Mouse (Mus musculus): ENCODE data around the gene Cep83. TPM values are rescaled to one million over a fixed set of nuclear protein-coding genes. Genes with fewer than 3 reads are reported as not detected.

Gene Cep83
- polyA plus RNA-seq, 1 experiment: 31.2 TPM

DNA sequence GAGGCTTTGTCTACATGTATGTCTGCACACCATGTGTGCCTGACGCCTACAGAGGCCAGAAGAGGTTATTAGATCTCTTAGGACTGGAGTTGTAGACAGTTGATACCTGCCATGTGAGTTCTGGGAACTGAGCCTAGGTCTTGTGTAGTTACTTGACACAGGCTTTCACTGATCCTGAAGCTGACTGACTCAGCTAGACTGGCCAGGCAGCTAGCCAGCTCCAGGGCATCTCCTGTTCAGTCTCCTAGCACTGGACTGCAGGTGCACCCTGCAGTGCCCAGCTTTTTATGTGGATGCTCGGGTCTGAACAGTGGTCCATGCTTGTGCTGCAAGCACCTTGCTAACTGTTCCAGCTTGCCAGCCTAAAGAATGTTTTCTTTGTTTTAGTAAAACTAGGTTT lies 58.6 kb downstream of the Cep83 start:
- no peak for TF ChIP-seq CTCF (IDR thresholded peaks at IDR 0.05; ENCODE audit: borderline replicate concordance, insufficient read depth, low read length)
- TF ChIP-seq POLR2A (IDR thresholded peaks at IDR 0.05; ENCODE audit: low read depth, low read length): no peak
- H3K4me3 ChIP-seq (ENCODE audit: insufficient read depth, low read length): no peak overlapping the region
- no peaks in the 10 kb centered on the region for H3K4me1 ChIP-seq (ENCODE audit: control insufficient read depth, insufficient read depth, low read length)
- H3K27ac ChIP-seq (ENCODE audit: insufficient read depth, low read length): no peak overlapping the region

GRCm38 (mm10) chr10:94771496-94771895 lies 83.0 kb downstream of the Cep83 start:
- peaks cover 3% of the 10 kb centered on the region; the same call in 1 of the 2 replicates for H3K4me1 ChIP-seq (ENCODE audit: control insufficient read depth, insufficient read depth, low read length)
- TF ChIP-seq CTCF (IDR thresholded peaks at IDR 0.05; ENCODE audit: borderline replicate concordance, insufficient read depth, low read length): no peak
- no peak for TF ChIP-seq POLR2A (IDR thresholded peaks at IDR 0.05; ENCODE audit: low read depth, low read length)
- no peak overlapping the region for H3K4me3 ChIP-seq (ENCODE audit: insufficient read depth, low read length)
- H3K27ac ChIP-seq (ENCODE audit: insufficient read depth, low read length): no peak overlapping the region

GRCm38 (mm10) chr10:94777576-94777975 lies 89.1 kb downstream of the Cep83 start:
- no peak overlapping the region for H3K4me3 ChIP-seq (ENCODE audit: insufficient read depth, low read length)
- H3K27ac ChIP-seq (ENCODE audit: insufficient read depth, low read length): no peak overlapping the region
- H3K4me1 ChIP-seq (ENCODE audit: control insufficient read depth, insufficient read depth, low read length): no peaks in the 10 kb centered on the region
- TF ChIP-seq POLR2A (IDR thresholded peaks at IDR 0.05; ENCODE audit: low read depth, low read length) (no peak), CTCF (IDR thresholded peaks at IDR 0.05; ENCODE audit: borderline replicate concordance, insufficient read depth, low read length) (no peak)

DNA sequence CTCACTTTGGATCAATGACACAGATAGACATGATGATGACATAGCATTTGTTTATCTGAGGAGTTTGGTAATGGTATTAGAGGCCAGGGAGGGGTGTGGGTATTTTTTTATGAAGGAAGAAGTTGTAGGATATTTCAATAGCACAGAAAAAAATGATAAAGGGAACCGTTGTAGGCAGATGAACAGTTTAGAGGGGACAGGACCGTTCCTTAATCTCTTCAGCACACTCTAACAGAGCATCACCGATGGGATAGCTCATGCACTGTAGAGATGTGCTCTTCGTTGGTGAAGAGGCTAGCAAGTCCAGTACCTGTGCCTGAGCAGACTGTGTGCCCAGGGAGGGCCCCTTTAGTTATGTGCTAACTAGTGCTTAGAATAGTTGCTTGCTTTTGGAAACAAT lies 90.9 kb downstream of the Cep83 start:
- no peak overlapping the region for H3K4me3 ChIP-seq (ENCODE audit: insufficient read depth, low read length)
- TF ChIP-seq CTCF (IDR thresholded peaks at IDR 0.05; ENCODE audit: borderline replicate concordance, insufficient read depth, low read length) (no peak), POLR2A (IDR thresholded peaks at IDR 0.05; ENCODE audit: low read depth, low read length) (no peak)
- H3K4me1 ChIP-seq (ENCODE audit: control insufficient read depth, insufficient read depth, low read length): no peaks in the 10 kb centered on the region
- H3K27ac ChIP-seq (ENCODE audit: insufficient read depth, low read length): no peak overlapping the region

DNA sequence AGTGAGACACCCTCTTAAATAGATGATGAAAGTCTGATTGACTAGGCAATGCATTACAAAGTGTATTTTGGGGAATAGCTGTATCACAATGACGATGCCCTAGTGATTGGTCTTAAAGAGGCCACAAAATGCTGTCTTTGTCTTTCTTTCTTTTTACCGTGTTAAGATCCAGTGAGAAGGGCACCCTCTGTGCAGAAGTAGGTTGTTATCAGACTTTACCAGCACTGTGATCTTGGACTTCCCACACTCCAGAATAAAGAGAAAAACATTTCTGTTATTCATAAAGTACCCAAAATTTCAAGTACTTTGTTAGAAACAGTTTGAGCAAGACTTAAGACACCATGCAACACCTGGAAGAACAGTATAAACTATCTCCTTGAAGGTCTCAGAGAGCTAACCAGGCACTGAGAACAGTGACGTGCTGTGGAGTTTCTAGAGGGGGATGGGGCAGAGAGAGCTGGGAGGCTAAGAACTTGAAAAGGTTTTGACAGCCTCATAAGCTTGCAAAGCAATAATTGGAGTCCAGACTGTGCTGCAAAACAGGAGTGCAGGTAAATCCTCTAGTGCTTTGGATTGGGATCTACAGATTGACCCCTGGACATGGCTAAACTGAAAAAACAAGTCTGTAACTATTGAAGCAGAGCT lies 92.3 kb downstream of the Cep83 start:
- no peak for TF ChIP-seq CTCF (IDR thresholded peaks at IDR 0.05; ENCODE audit: borderline replicate concordance, insufficient read depth, low read length)
- TF ChIP-seq POLR2A (IDR thresholded peaks at IDR 0.05; ENCODE audit: low read depth, low read length): no peak
- no peak overlapping the region for H3K27ac ChIP-seq (ENCODE audit: insufficient read depth, low read length)
- H3K4me1 ChIP-seq (ENCODE audit: control insufficient read depth, insufficient read depth, low read length): no peaks in the 10 kb centered on the region
- no peak overlapping the region for H3K4me3 ChIP-seq (ENCODE audit: insufficient read depth, low read length)

DNA sequence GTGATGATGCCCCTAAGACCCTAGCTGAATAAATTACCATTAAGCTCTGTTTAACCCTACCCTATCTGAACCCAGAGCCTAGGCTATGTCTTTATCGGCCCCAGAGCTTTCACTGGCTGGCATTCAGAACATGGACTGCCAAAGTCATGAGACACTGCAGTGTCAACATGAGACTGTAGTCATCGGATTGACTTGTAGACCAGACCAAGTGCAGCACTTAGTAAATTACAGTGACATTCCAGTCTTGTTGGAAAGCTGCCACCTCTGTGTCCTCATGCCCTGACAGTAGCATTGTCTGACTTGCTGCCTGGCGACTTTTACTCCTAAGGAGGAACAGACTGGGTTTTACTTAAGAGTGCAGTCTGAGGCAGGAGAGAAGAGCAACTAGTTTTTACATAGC lies 100.8 kb downstream of the Cep83 start:
- no peak for TF ChIP-seq CTCF (IDR thresholded peaks at IDR 0.05; ENCODE audit: borderline replicate concordance, insufficient read depth, low read length)
- TF ChIP-seq POLR2A (IDR thresholded peaks at IDR 0.05; ENCODE audit: low read depth, low read length): no peak
- H3K4me1 ChIP-seq (ENCODE audit: control insufficient read depth, insufficient read depth, low read length): 0 out of 2 replicates have a peak, but pooled peaks cover 3% of the 10 kb centered on the region
- H3K4me3 ChIP-seq (ENCODE audit: insufficient read depth, low read length): no peak overlapping the region
- H3K27ac ChIP-seq (ENCODE audit: insufficient read depth, low read length): no peak overlapping the region

GRCm38 (mm10) chr10:94793914-94794313 lies 105.5 kb downstream of the Cep83 start:
- no peak overlapping the region for H3K4me3 ChIP-seq (ENCODE audit: insufficient read depth, low read length)
- H3K27ac ChIP-seq (ENCODE audit: insufficient read depth, low read length): no peak overlapping the region
- no peak for TF ChIP-seq CTCF (IDR thresholded peaks at IDR 0.05; ENCODE audit: borderline replicate concordance, insufficient read depth, low read length)
- no peak for TF ChIP-seq POLR2A (IDR thresholded peaks at IDR 0.05; ENCODE audit: low read depth, low read length)
- 0 out of 2 replicates have a peak, but pooled peaks cover 3% of the 10 kb centered on the region for H3K4me1 ChIP-seq (ENCODE audit: control insufficient read depth, insufficient read depth, low read length)

DNA sequence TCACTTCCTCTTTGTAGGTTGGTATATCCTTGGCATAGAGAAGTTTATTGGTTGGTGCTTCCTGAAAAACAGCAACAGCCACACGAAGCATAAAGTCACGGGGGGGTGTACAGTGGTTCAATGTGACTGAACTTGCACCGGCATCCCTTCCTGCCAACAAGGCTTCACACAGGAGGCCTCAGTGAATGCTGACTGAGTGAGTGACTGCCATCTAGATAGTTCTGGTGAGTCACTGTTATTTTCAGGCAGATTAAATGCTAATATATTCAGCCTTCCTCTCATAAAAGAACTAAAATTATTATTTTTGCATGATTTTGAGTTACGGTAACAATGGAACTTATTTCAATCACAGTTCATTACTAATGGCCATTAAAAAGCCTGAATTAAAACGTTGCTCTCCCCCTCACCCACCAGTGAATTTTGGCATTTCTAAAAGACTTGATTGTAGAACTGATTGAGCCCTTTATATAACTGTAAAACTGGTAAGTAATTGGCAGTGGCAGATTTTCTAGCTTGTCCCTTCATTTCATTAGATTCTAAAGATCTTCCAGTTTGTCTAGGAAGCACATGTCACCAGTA lies 106.3 kb downstream of the Cep83 start:
- TF ChIP-seq POLR2A (IDR thresholded peaks at IDR 0.05; ENCODE audit: low read depth, low read length): no peak
- Histone ChIP-seq H3K4me1 (ENCODE audit: control insufficient read depth, insufficient read depth, low read length) (no peaks in the 10 kb centered on the region), H3K4me3 (ENCODE audit: insufficient read depth, low read length) (no peak overlapping the region), H3K27ac (ENCODE audit: insufficient read depth, low read length) (no peak overlapping the region)

DNA sequence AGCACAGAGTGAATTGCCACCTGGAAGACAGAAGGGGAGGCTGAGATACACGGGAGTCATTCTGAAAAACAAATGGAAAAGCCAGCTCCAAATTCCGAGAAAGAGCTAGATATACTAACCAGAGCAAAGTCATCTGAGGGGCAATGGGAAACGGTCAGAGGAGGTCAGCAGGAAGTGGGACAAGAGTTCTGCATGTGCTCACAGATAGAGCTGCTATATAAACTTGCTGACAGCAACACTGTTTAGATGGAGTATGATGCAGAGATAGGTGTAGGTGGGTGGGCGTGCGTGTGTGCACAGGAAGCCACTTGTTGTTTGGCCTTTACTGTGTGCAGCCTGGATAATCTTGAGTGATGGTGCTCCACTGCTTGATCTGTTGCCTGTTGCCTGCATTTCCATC lies 109.7 kb downstream of the Cep83 start:
- TF ChIP-seq POLR2A (IDR thresholded peaks at IDR 0.05; ENCODE audit: low read depth, low read length) (no peak), CTCF (IDR thresholded peaks at IDR 0.05; ENCODE audit: borderline replicate concordance, insufficient read depth, low read length) (no peak)

GRCm38 (mm10) chr10:94799485-94800239 lies 111.2 kb downstream of the Cep83 start:
- TF ChIP-seq POLR2A (IDR thresholded peaks at IDR 0.05; ENCODE audit: low read depth, low read length) (no peak), CTCF (IDR thresholded peaks at IDR 0.05; ENCODE audit: borderline replicate concordance, insufficient read depth, low read length) (no peak)

More for the DNA sequence above, 109.7 kb downstream of the Cep83 start:
- H3K4me3 ChIP-seq (ENCODE audit: insufficient read depth, low read length): no peak overlapping the region
- no peak overlapping the region for H3K27ac ChIP-seq (ENCODE audit: insufficient read depth, low read length)
- no peaks in the 10 kb centered on the region for H3K4me1 ChIP-seq (ENCODE audit: control insufficient read depth, insufficient read depth, low read length)

More at GRCm38 (mm10) chr10:94799485-94800239, 111.2 kb downstream of the Cep83 start:
- Histone ChIP-seq H3K27ac (ENCODE audit: insufficient read depth, low read length) (no peak overlapping the region), H3K4me3 (ENCODE audit: insufficient read depth, low read length) (no peak overlapping the region), H3K4me1 (ENCODE audit: control insufficient read depth, insufficient read depth, low read length) (peaks cover 11% of the 10 kb centered on the region)
